Mouse (Mus musculus): ENCODE data around the gene Gm17455. TPM values are rescaled to one million over a fixed set of nuclear protein-coding genes. Genes with fewer than 3 reads are reported as not detected.

Gm17455 gene
- polyA plus RNA-seq (2012; ENCODE audit: insufficient read depth, insufficient read length, low replicate concordance, missing spikeins): not detected in 2 replicates

GRCm38 (mm10) chr10:60399449-60399848, at the start of gene Gm17455:
Gene Gm17455 (plus strand): TSS chr10:60399726.
- WGBS: 81% methylated on average over 7 of the region's 7 CpGs
- Histone ChIP-seq H3K27ac (ENCODE audit: insufficient read depth, low read depth, low read length) (no peak within 1 kb of the TSS), H3K4me3 (ENCODE audit: insufficient read depth, low read depth, low read length) (no peak within 1 kb of the TSS), H3K4me1 (ENCODE audit: control insufficient read depth, insufficient read depth, low read length) (peaks cover 11% of the 10 kb centered on the region; the same call in 1 of the 2 replicates)
- no peak for TF ChIP-seq CTCF (IDR thresholded peaks at IDR 0.05; ENCODE audit: insufficient read depth, low read depth, low read length)

GRCm38 (mm10) chr10:60350077-60350804, 49.3 kb upstream of the Gm17455 start:
- WGBS: 65% methylated on average over 5 of the region's 5 CpGs
- Histone ChIP-seq H3K4me3 (ENCODE audit: insufficient read depth, low read depth, low read length) (no peak overlapping the region), H3K4me1 (ENCODE audit: control insufficient read depth, insufficient read depth, low read length) (peaks cover 12% of the 10 kb centered on the region), H3K27ac (ENCODE audit: insufficient read depth, low read depth, low read length) (no peak overlapping the region)
- no peak for TF ChIP-seq POLR2A (IDR thresholded peaks at IDR 0.05; ENCODE audit: insufficient read depth, low read depth, low read length)
- no peak for TF ChIP-seq CTCF (IDR thresholded peaks at IDR 0.05; ENCODE audit: insufficient read depth, low read depth, low read length)

DNA sequence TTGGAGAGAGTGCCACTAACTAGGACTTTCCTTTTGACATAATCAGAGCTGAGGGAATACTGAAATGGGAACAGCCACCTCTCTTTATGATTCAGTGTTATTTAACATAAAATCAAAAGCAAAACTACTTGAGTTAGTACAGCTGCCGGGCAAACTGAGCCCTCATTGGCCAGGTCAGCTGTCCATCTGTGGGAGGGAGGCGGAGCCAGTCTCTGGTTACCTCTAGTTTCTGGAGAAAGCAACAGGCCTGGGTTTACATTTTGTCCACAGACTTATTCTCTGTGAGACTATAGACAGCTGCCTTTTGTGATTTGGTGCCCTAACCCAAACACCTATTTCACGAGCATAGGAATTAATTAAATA, 48.7 kb upstream of the Gm17455 start:
- TF ChIP-seq POLR2A (IDR thresholded peaks at IDR 0.05; ENCODE audit: insufficient read depth, low read depth, low read length) (no peak), CTCF (IDR thresholded peaks at IDR 0.05; ENCODE audit: insufficient read depth, low read depth, low read length) (no peak)

GRCm38 (mm10) chr10:60351248-60351647, 48.3 kb upstream of the Gm17455 start:
- TF ChIP-seq POLR2A (IDR thresholded peaks at IDR 0.05; ENCODE audit: insufficient read depth, low read depth, low read length): no peak
- TF ChIP-seq CTCF (IDR thresholded peaks at IDR 0.05; ENCODE audit: insufficient read depth, low read depth, low read length): no peak
- Histone ChIP-seq H3K27ac (ENCODE audit: insufficient read depth, low read depth, low read length) (no peak overlapping the region; the same call in 1 of the 2 replicates), H3K4me3 (ENCODE audit: insufficient read depth, low read depth, low read length) (no peak overlapping the region), H3K4me1 (ENCODE audit: control insufficient read depth, insufficient read depth, low read length) (peaks cover 12% of the 10 kb centered on the region)
- WGBS: 49% methylated on average over 3 of the region's 3 CpGs

More for the DNA sequence above, 48.7 kb upstream of the Gm17455 start:
- peaks cover 12% of the 10 kb centered on the region for H3K4me1 ChIP-seq (ENCODE audit: control insufficient read depth, insufficient read depth, low read length)
- 56% methylated on average over 3 of the region's 3 CpGs for WGBS
- no peak overlapping the region for H3K27ac ChIP-seq (ENCODE audit: insufficient read depth, low read depth, low read length)
- no peak overlapping the region for H3K4me3 ChIP-seq (ENCODE audit: insufficient read depth, low read depth, low read length)

DNA sequence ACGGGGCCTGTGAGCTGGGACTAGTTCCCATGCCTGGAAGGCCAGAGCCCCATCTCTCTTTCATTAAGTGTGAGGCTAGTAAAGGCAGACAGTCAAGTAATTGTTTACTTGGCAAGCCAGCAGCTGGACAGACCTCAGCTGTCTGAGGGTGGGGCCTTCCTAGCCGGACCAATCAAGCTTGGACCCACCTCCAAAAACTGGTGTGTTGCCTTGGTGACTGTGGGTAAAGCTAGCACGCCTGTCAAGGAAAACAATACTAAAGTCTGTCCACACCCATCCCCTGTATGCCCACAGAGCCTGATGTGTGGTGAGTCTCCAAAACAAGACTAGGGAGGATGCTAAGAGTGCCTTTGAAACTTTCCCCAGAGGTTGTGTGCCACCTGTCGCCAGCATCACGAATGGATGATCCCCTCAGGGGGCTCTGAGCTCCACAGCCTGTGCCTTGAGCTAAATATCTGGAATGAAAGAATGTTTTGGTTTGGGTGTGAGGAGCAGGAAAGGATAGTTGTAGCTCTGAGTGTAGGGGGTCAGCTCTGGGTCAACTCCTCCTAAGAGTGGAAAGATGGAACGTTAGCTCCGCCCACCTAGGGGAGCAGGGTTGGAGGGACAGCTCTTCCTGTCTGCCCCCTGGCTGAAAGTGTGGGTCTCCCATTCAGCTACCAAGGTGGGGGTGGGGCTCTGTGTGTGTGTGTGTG, 47.6 kb upstream of the Gm17455 start:
- TF ChIP-seq POLR2A (IDR thresholded peaks at IDR 0.05; ENCODE audit: insufficient read depth, low read depth, low read length) (no peak), CTCF (IDR thresholded peaks at IDR 0.05; ENCODE audit: insufficient read depth, low read depth, low read length) (no peak)
- Histone ChIP-seq H3K4me1 (ENCODE audit: control insufficient read depth, insufficient read depth, low read length) (peaks cover 8% of the 10 kb centered on the region), H3K27ac (ENCODE audit: insufficient read depth, low read depth, low read length) (no peak overlapping the region; the same call in 1 of the 2 replicates), H3K4me3 (ENCODE audit: insufficient read depth, low read depth, low read length) (no peak overlapping the region)
- 53% methylated on average over 7 of the region's 7 CpGs for WGBS

DNA sequence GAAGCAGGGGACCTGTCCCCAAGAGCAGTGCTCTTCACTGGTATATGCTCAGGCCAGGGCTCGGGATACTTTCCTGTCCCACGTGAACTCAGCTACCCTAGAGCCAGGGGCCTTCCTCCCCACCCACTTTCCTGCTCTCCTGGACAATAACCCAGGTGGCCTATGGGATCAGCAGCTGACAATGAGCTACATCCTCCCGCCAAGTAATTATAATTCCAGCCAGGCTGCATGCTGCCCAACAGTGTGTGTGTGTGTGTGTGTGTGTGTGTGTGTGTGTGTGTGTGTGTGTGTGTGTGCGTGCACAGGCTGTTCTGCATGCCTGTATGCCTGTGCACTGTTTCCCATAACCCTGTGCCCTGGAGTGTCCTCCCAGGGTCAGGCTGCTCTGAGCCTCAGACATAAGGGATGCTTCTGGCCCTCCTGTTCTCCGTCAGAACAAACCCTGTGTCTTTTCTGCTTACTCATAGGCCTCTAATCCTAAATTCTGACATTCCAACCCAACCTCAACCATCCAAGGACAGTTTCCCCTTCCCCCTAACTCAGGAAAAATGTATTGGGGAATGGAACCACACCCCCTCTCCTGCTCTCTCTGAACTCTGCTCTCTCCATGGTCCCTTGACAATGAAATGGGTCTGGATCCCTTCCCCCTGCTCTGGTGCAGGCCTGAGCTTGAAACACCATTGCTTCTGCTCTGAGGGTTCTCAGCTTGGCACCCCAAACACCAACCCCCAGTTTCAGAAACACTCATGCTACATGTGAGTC, 46.1 kb upstream of the Gm17455 start:
- no peak for TF ChIP-seq CTCF (IDR thresholded peaks at IDR 0.05; ENCODE audit: insufficient read depth, low read depth, low read length)
- no peak for TF ChIP-seq POLR2A (IDR thresholded peaks at IDR 0.05; ENCODE audit: insufficient read depth, low read depth, low read length)
- WGBS: 79% methylated on average over 5 of the region's 5 CpGs

GRCm38 (mm10) chr10:60354003-60354325, 45.6 kb upstream of the Gm17455 start:
- H3K27ac ChIP-seq (ENCODE audit: insufficient read depth, low read depth, low read length): no peak overlapping the region
- peaks cover 10% of the 10 kb centered on the region for H3K4me1 ChIP-seq (ENCODE audit: control insufficient read depth, insufficient read depth, low read length)
- no peak for TF ChIP-seq CTCF (IDR thresholded peaks at IDR 0.05; ENCODE audit: insufficient read depth, low read depth, low read length)
- no peak for TF ChIP-seq POLR2A (IDR thresholded peaks at IDR 0.05; ENCODE audit: insufficient read depth, low read depth, low read length)
- WGBS: 94% methylated on average over 4 of the region's 4 CpGs
- H3K4me3 ChIP-seq (ENCODE audit: insufficient read depth, low read depth, low read length): no peak overlapping the region

More for the DNA sequence above, 46.1 kb upstream of the Gm17455 start:
- no peak overlapping the region for H3K4me3 ChIP-seq (ENCODE audit: insufficient read depth, low read depth, low read length)
- peaks cover 10% of the 10 kb centered on the region for H3K4me1 ChIP-seq (ENCODE audit: control insufficient read depth, insufficient read depth, low read length)
- H3K27ac ChIP-seq (ENCODE audit: insufficient read depth, low read depth, low read length): no peak overlapping the region

GRCm38 (mm10) chr10:60354881-60355677, 44.4 kb upstream of the Gm17455 start:
- no peak overlapping the region for H3K27ac ChIP-seq (ENCODE audit: insufficient read depth, low read depth, low read length)
- H3K4me3 ChIP-seq (ENCODE audit: insufficient read depth, low read depth, low read length): no peak overlapping the region
- no peak for TF ChIP-seq CTCF (IDR thresholded peaks at IDR 0.05; ENCODE audit: insufficient read depth, low read depth, low read length)
- TF ChIP-seq POLR2A (IDR thresholded peaks at IDR 0.05; ENCODE audit: insufficient read depth, low read depth, low read length): no peak
- WGBS: 72% methylated on average over 11 of the region's 11 CpGs
- H3K4me1 ChIP-seq (ENCODE audit: control insufficient read depth, insufficient read depth, low read length): peaks cover 10% of the 10 kb centered on the region
